Mouse (Mus musculus) bone marrow, adult 2 months (tissue): ENCODE data around the gene Fzd4.

Experiments used
- CTCF ChIP-seq: fragments of 200-500 bp; IDR thresholded peaks from 2 replicates; pipeline ENCODE4 v1.5.1; 2011; ENCODE audit warnings: low read length, control low read depth; ENCODE audit not compliant: control insufficient read depth, insufficient read depth
- POLR2A ChIP-seq: fragments of 200-500 bp; IDR thresholded peaks from 2 replicates; pipeline ENCODE4 v1.6.1; 2011; ENCODE audit warnings: low read depth, mild to moderate bottlenecking, control low read depth, low read length, borderline replicate concordance; ENCODE audit not compliant: control insufficient read depth

DNA sequence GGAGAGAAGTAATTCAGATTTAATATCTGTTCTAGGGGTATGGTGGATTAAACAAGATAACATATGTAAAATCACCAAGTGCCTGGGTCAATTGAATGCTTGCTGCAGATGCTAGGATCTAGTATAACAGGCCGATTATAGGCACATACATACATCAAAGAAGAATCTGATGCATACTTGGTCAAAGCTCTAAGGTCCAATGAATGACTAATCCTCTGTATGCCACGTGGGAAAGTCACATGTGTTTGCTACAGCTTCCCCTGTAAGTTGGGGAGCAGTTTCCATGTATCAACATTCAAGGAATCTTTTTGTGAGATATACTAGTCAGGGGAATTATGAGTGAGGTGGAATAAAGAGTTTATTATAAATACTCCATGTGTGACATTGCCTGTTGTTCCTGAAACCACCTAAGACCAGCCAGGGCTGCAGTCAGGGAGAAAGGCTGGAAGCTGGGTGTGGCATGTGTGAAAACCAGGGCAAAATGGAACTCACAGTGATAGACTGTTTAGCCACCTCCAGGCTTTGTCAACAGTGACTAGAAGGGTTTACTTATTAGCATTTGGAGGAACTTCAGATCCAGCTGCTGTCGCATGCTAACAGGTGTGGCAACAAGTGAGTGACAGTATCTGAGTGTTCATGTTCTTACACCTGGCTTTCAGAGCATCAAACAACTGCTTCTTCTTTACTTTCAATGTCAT, 6.2 kb upstream of the Fzd4 start:
- TF ChIP-seq POLR2A (no peak), CTCF (no peak)
